Mouse (Mus musculus): Measurements from ENCODE around the gene Iqschfp. TPM values are rescaled to one million over a fixed set of nuclear protein-coding genes. Genes with fewer than 3 reads are reported as not detected.

The Iqschfp gene
- polyA plus RNA-seq, 1 experiment from 2014 or later, result 0.10 TPM

DNA sequence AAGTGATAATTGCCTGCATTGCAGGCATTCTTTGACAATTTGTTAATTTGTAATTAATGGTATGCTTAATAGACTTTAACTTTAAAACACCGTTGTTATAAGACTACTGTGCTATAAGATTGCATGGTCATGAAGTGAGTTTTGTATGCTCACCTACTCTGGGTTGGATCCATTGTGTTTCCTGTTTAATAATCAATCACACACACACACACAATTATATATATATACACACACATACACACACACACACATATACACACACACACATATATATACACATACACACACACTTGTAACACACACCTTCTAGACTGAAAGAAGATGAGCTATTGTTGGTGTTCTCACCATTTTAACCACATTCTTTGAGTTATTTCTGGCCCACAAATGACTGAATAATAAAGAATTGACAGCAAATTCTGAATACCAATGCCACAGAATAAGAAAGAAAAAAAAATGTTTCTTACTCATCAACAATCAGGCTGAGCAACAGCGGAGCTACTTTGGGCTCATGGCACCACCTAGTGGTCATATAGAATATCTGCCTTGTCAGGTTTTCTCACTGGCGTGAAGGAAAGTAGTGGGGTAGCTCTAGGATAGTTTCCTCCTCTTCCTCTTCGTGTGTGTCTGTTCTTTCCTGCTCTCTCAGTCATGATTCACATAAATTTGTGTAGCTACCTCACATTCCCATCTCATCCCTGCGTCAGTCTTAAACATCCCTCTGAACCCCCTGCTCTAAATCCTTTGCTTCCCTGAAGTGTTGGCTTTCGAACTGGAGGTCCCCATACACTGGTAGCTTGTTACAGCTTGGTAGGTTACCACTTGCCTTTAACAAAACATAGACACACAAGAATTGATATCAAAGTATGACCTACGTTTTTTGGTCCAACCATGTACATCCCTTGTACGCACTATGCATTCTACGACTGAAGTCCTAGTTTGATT lies 153.7 kb downstream of the Iqschfp start:
- 45% methylated on average over 9 of the region's 9 CpGs for WGBS
- no peak overlapping the region for H3K27ac ChIP-seq
- H3K36me3 ChIP-seq, result no peaks in the 10 kb centered on the region
- no peak overlapping the region for H3K9ac ChIP-seq
- no peaks in the 10 kb centered on the region for H3K27me3 ChIP-seq (replicated peaks)
- no peaks in the 10 kb centered on the region for H3K4me1 ChIP-seq
- H3K9me3 ChIP-seq, result no peaks in the 10 kb centered on the region
- H3K4me3 ChIP-seq (replicated peaks), result no peak overlapping the region
- no peak overlapping the region for H3K4me2 ChIP-seq
- no peak for ATAC-seq (ENCODE audit: insufficient read depth, low FRiP score, low read depth)

DNA sequence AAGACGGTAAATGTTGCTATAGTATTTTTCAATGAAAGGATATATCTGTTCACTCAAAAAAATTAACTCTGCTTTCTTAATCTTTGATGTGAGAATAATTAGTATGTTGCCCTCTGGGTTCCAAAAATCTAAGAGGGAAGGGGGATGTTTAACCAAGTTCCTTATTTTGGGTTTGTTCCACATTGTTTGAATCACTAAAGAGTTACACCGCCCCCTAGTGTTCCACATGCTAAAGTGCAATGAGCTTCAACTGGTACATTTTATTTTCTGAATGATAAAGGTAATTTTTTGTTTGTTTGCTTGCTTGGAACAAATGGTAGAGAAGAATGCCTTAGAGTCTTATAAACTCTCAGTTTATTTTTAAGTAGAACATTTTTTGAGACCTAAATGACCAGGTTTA lies 161.5 kb downstream of the Iqschfp start:
- no peaks in the 10 kb centered on the region for H3K9me3 ChIP-seq
- no peak for ATAC-seq (ENCODE audit: insufficient read depth, low FRiP score, low read depth)
- H3K4me2 ChIP-seq, result no peak overlapping the region
- no peak overlapping the region for H3K27ac ChIP-seq
- H3K27me3 ChIP-seq (replicated peaks), result no peaks in the 10 kb centered on the region
- no peak overlapping the region for H3K4me3 ChIP-seq (replicated peaks)
- H3K4me1 ChIP-seq, result no peaks in the 10 kb centered on the region
- no peaks in the 10 kb centered on the region for H3K36me3 ChIP-seq
- 46% methylated on average over 2 of the region's 2 CpGs for WGBS
- no peak overlapping the region for H3K9ac ChIP-seq

DNA sequence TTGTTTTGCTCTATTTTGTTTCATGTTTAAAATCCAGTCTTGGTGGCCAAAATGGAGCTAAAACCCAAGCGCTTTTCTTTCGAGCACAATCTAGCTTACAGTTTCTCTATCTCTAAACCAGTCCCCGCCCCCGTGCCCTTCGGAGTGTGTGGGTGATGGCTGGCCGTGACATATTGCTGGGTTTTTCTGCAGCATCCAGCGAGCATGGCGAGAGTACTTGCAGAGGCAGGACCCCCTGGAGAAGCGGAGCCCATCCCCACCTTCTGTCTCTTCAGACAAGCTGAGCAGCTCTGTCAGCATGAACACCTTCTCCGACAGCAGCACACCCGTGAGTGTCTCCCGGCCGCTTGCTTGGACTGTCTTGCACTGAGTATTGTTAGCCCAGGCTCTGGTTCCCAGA lies 163.0 kb downstream of the Iqschfp start:
- no peak overlapping the region for H3K27ac ChIP-seq
- no peaks in the 10 kb centered on the region for H3K9me3 ChIP-seq
- no peak overlapping the region for H3K4me2 ChIP-seq
- H3K36me3 ChIP-seq, result no peaks in the 10 kb centered on the region
- H3K27me3 ChIP-seq (replicated peaks), result no peaks in the 10 kb centered on the region
- 45% methylated on average over 13 of the region's 13 CpGs for WGBS
- H3K9ac ChIP-seq, result no peak overlapping the region
- no peaks in the 10 kb centered on the region for H3K4me1 ChIP-seq
- no peak overlapping the region for H3K4me3 ChIP-seq (replicated peaks)
- ATAC-seq (ENCODE audit: insufficient read depth, low FRiP score, low read depth), result no peak

DNA sequence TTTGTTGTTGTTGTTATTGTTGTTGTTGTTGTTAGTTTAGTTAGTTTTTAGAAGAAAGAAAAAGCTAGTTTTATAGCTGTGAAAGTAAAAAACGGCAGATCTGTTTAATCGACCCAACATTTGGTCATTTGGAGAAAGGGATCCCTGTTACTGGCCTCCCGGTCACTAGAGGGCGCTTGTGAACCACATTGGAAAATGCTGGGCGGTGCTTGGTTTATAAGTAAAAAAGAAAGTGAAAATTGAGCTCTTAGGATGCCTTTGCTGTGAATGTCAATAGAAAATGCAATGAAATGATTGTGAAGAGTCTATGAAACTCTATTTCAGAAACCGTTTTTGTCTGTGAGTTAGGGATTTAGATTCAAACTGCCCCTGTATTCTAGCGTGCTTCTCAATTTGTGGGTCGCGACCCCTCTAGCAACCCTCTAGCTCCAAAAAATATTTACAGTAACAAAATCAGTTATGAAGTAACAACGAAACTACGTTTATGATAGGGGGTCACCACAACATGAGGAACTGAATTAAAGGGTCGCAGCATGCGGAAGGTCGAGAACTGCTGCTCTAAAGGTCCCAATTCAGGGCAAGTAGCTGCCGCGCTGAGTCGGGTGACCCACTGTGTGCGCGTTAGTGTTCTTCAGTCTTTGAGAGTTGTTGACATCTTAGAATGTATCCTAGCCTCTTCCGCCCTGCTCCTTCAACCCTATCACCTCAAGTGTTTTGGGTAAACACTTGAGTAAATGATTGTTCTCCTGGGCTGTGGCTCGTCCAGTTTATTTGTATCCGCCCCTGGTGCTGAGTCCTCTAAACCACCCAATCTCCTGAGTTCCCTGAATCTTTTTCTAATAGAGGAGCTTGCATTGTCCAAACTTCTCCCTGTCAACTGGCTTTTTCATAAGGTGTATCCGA lies 164.6 kb downstream of the Iqschfp start:
- Histone ChIP-seq H3K4me2 (peak overlapping the region; percentile 44), H3K4me1 (no peaks in the 10 kb centered on the region), H3K4me3 (replicated peaks) (peak overlapping the region; percentile 35), H3K9ac (no peak overlapping the region), H3K27ac (no peak overlapping the region), H3K36me3 (no peaks in the 10 kb centered on the region), H3K27me3 (replicated peaks) (no peaks in the 10 kb centered on the region), H3K9me3 (no peaks in the 10 kb centered on the region)
- ATAC-seq (ENCODE audit: insufficient read depth, low FRiP score, low read depth), result no peak
- 45% methylated on average over 23 of the region's 23 CpGs for WGBS

DNA sequence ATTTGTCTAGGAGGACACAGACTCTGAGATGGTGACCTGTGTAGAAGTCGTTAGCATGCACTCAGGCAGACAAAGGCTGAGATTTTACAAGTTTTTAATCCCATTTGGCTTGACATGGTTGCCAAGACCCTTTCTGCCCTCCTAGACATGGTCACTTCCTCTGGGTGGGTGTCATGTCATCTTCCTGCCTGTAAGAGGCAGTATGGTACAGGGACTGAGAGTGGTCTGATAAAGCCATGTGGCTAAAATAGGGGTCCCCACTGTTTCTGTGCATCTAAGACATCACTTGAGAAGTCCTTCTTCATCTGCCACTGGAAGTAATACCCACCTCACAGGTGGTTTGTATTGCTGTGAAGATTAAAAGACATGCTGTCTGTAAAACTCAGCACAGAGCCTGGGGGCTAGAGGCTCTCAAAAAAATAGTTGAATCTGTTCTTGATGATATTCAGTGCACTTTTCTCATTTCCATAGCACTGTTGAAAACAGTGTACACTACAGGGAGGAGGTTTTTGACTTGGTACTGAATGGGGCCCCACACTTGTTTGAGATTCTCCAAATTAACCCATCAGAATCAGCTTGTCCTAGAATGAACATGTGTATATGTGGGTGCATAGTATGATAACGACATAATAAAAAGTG lies 167.2 kb downstream of the Iqschfp start:
- H3K36me3 ChIP-seq, result no peaks in the 10 kb centered on the region
- no peaks in the 10 kb centered on the region for H3K4me1 ChIP-seq
- no peaks in the 10 kb centered on the region for H3K27me3 ChIP-seq (replicated peaks)
- H3K4me3 ChIP-seq (replicated peaks), result no peak overlapping the region
- H3K9me3 ChIP-seq, result no peaks in the 10 kb centered on the region
- 51% methylated on average over 2 of the region's 2 CpGs for WGBS
- H3K4me2 ChIP-seq, result no peak overlapping the region
- no peak for ATAC-seq (ENCODE audit: insufficient read depth, low FRiP score, low read depth)
- no peak overlapping the region for H3K27ac ChIP-seq
- H3K9ac ChIP-seq, result no peak overlapping the region

DNA sequence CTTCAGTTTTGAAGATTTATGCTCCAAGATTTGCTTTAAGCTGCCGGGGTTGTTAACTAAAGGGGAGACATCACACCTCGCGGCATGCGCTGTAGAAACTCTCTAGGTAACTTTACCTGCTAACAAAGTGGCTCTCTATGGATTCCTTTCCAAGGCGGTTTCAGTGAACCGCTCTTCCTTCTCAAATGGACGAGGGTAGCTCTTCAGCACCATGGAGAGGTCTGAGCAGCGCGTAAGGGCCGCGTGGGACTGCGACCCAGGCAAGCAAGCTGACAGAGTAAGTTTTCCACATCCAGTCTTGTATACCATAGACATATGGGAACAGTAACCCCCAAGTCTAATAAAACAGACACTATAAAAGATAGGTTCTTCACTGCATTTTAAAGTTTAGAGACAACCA lies 172.7 kb downstream of the Iqschfp start, which contains the start of gene Schip1:
Gene Schip1 (plus strand): TSS at position 72 of the 400 bp plus-strand sequence.
- ATAC-seq (ENCODE audit: insufficient read depth, low FRiP score, low read depth), result no peak
- Histone ChIP-seq H3K4me2 (no peak within 1 kb of the TSS), H3K27me3 (replicated peaks) (no peaks in the 10 kb centered on the region), H3K36me3 (no peaks in the 10 kb centered on the region), H3K9ac (no peak within 1 kb of the TSS), H3K4me1 (no peaks in the 10 kb centered on the region), H3K27ac (no peak within 1 kb of the TSS), H3K9me3 (no peaks in the 10 kb centered on the region), H3K4me3 (replicated peaks) (no peak within 1 kb of the TSS)
- WGBS, result 26% methylated on average over 12 of the region's 12 CpGs

DNA sequence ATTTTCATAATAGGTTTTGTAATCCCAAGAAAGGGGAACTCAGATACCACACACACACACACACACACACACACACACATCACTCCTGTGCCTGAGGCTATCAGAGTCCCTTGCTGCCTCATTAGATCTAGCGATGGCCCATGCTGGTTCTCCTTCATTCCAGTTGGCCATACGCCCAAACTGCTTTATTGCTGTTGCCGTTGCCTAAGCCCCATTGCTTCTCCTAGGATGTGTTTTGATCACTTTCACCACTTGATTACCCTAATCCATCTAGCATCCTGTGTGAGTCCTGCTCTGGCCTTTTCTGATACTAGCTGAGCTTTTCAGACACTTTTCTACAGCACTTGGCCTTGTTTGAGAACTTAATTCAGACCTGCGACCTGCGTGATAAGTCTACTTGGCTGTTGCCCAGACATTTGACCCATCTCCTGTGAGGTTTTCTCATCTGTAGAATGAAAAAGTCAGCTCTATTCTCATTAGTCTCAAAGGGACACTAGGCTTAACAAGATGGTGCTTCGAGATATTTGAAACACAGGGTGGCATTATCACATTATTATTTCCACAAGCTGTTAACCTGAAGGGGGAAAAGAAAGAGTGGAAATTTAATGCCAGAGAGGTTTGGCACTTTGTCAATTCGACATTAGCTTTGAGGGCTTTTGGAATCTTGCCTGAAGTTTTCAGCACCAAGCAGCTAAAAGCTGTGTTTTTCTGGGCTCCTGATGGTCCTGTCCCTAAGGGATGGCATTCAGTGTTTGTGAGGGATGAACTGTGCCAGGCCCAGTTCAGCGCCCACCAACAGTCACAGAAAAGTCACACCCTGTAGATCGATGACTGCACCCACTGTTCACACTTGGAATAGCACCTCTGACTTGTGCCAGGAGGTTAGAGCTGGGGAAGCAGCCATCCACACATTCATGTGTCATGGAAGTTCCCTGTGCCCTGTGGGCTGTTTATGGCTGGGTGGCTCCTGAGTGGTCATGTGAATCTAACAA lies 179.7 kb downstream of the Iqschfp start:
- Histone ChIP-seq H3K4me1 (no peaks in the 10 kb centered on the region), H3K4me2 (no peak overlapping the region), H3K27ac (no peak overlapping the region), H3K4me3 (replicated peaks) (no peak overlapping the region), H3K9ac (no peak overlapping the region), H3K36me3 (no peaks in the 10 kb centered on the region), H3K27me3 (replicated peaks) (no peaks in the 10 kb centered on the region), H3K9me3 (no peaks in the 10 kb centered on the region)
- ATAC-seq (ENCODE audit: insufficient read depth, low FRiP score, low read depth), result no peak
- 74% methylated on average over 9 of the region's 9 CpGs for WGBS

DNA sequence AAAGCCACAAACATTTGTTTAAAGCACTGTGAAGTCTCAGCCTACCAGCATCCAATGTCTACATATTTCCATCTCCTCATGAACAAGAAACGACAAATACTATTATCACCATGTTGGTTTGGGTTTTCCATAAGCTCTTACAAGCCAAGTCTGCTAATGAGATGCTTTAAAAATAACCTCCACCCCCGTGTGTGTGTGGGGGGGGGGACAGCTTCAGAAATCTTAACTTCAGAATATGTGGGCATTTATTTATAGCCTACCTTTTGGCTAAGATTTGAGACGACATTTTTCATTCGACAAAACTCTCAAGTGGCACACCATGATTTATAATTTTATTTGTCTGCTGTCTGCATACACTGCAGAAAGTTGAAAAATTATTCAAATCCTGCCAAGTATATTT lies 185.4 kb downstream of the Iqschfp start:
- Histone ChIP-seq H3K4me3 (replicated peaks) (no peak overlapping the region), H3K4me1 (no peaks in the 10 kb centered on the region), H3K27ac (no peak overlapping the region), H3K27me3 (replicated peaks) (no peaks in the 10 kb centered on the region), H3K9ac (no peak overlapping the region), H3K9me3 (no peaks in the 10 kb centered on the region), H3K4me2 (no peak overlapping the region), H3K36me3 (no peaks in the 10 kb centered on the region)
- no peak for ATAC-seq (ENCODE audit: insufficient read depth, low FRiP score, low read depth)
- WGBS, result 69% methylated on average over 4 of the region's 4 CpGs

DNA sequence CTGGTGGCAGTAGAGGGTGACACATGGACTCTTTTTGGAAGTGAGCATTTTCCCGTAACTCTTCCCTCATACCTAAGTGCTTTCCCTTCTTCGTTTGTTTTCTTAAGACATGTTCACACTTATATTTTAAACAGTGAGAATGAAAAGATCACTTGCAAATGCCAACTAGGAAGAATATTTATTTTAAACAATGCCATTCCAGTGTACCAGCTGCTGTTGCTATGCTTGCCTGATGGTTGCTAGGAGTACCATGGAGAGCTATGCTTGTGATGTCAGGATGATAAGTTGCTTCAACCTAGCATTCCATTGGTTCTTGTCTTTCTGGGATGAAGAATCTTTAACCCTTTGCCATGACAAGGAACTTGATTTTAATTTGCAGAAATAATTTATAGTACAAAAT lies 193.0 kb downstream of the Iqschfp start:
- no peaks in the 10 kb centered on the region for H3K36me3 ChIP-seq
- no peak overlapping the region for H3K4me3 ChIP-seq (replicated peaks)
- no peaks in the 10 kb centered on the region for H3K9me3 ChIP-seq
- H3K4me2 ChIP-seq, result no peak overlapping the region
- H3K9ac ChIP-seq, result no peak overlapping the region
- no peaks in the 10 kb centered on the region for H3K4me1 ChIP-seq
- no peak for ATAC-seq (ENCODE audit: insufficient read depth, low FRiP score, low read depth)
- no peak overlapping the region for H3K27ac ChIP-seq
- 64% methylated on average over 2 of the region's 2 CpGs for WGBS
- no peaks in the 10 kb centered on the region for H3K27me3 ChIP-seq (replicated peaks)

DNA sequence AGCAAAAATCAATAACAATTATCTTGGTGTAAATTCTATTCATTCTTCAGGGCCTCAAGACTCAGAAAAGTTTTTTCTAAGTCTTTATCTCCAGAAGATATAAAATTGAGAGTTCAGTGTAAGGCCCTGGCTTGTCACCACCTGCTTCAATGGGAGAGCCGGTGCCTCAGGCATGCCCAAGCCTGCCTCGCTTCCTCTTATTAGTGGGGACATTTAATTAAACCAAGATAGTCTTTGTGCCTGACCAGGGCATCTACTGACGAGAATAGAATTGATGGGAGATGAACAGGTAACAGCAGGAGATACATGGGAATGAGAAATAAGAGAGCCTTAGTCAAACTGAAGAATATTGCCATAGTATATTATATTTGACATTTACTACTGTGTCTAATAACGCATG lies 200.1 kb downstream of the Iqschfp start:
- Histone ChIP-seq H3K4me3 (replicated peaks) (no peak overlapping the region), H3K27me3 (replicated peaks) (no peaks in the 10 kb centered on the region), H3K4me2 (no peak overlapping the region), H3K27ac (no peak overlapping the region), H3K4me1 (no peaks in the 10 kb centered on the region), H3K36me3 (no peaks in the 10 kb centered on the region), H3K9me3 (no peaks in the 10 kb centered on the region), H3K9ac (no peak overlapping the region)
- WGBS, result 76% methylated on average over 4 of the region's 4 CpGs
- ATAC-seq (ENCODE audit: insufficient read depth, low FRiP score, low read depth), result no peak
